Mouse (Mus musculus) CD4-positive naive resting alpha-beta T cell, adult 57 days (primary cell): Measurements from ENCODE around the gene Spaar. TPM values are rescaled to one million over a fixed set of nuclear protein-coding genes. Genes with fewer than 3 reads are reported as not detected.

Experiments
- total RNA-seq: library from RNA; stranded (reverse); gene quantifications from one replicate; pipeline ENCODE4 v1.2.4, GENCODE M21; 2023

Gene Spaar
- not detected for total RNA-seq

DNA sequence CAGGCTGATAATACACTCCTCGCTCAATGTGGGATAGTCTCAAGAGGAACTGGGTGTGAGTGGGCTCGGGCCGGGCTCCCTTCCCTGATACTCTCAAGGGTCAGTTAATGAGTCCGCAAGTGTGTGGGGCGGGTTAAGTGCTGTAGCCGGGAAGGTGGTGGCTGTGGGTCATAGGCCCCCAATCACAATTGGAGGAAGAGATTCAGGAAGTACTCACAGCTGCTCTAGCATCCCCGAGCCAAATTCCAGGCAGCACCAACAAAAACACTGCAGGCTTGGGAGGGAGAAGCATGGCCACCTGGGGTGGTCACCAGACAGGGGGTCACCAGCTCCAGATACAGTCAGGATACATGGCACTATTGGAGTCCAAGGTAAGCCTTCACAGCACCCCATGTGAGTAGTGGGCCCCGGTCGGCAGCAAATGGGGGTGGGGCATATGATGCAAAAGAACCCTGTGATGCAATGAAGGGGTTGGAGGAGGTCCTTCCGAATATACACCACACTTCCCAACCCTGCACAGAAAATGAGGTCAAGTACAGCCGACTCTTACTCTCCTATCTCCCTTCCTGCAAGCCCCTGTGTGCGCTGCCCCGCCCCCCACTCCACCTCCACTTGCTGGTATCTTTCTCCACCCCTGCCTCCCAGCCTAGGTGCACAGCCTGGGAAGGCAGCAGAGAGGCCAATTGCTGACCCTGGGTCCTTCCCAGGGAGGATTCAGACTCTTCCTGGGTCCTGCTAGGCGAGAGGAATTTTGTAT, at the start of gene Spaar:
Gene Spaar (plus strand): TSS at position 241 of the 757 bp plus-strand sequence.

DNA sequence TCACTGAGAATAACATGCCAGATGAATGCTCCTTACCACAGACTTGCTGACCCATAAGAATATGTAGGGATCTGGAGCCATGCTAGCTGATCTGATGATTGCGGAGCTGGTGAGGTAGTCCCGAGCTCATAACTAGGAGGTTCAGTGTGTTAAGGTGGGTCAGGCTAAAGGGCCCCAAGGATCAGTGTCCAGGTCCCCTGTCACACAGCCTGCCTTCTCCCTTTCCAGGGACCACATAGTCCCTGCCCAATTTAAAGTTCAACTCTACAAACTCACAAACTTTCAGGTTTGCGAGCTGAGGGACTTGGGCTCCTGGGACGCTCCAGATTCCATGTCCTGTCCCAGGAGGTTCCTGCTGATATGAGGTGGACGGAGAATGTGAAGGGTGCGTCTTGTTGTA, 29.1 kb upstream of the Spaar start, which contains the start of gene Olfr70:
Gene Olfr70 (minus strand): TSS at position 101 of the 400 bp plus-strand sequence.

DNA sequence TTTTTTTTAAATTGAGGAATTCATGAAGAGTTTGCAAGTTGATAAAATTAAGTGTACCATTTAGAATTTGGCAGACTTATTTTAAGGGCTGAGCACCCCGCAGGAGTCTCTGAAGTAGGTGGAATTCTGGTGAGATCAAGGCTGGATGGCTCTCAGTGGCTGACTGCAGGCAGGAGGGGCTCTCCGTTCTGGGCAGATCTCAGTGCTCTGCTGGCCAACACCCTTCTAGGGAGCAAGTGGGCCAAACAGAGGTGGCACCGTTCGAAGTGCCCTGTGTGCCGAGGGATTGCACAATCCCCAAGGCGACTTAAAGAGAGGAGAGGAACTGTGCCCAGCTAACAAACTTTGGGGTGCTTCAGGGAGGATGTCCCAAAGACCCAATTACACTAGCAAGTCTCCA, 20.0 kb upstream of the Spaar start, which contains the start of gene Olfr71:
Gene Olfr71 (minus strand): TSS at position 387 of the 400 bp plus-strand sequence.

DNA sequence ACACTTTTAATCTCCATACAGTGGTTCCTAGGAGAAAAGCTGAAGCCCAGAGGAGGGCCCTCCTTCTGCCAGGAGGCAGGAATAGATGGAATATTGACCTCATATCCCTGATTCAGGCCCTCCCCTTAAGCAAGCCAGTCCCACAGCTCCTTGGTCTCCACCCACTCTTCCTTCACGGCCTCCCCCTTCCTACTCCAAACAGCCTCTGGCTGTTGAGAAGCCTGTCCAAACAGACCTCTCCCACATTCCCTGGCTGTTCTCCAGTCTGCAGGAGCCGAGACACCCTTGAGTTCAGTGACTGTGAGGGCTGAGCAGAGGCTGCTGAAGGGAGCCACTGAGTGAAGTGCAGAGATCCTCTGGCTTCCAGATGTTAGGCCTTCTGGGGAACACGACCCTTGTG, 2.8 kb upstream of the Spaar start, which contains the start of gene Hrct1:
Gene Hrct1 (plus strand): TSS at position 194 of the 400 bp plus-strand sequence.

DNA sequence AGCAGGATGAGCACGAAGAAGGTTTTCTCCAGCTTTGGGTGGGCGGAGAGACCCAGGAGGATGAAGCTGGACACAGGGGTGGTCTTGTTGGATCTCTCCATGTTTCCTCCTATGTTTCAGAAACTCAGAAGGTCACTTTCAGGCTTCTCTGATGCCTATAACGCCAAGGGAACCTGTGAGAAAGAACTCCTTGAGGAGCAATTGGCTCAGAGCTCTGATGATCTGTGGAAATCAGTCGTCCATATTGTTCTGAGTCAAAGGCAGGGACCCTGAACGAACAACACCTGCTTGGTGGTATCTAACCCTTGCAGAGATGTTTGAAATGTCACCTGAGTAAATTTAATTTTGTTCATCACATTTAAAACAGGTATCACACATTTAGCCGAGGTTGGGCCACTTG, 41.1 kb downstream of the Spaar start, which contains the start of gene Olfr159:
Gene Olfr159 (minus strand): TSS at position 101 of the 400 bp plus-strand sequence.

Other genes starting within 250 kb of the Spaar start
- 77.8 TPM for gene Sit1, start 246.3 kb upstream of the Spaar start, total RNA-seq
- gene Ccdc107, start 237.1 kb upstream of the Spaar start, total RNA-seq: 35.4 TPM
- gene Arhgef39, start 230.3 kb upstream of the Spaar start, total RNA-seq: 3.8 TPM
- gene Car9, start 223.1 kb upstream of the Spaar start, total RNA-seq: not detected
- 1.3 TPM for gene Tpm2, start 206.3 kb upstream of the Spaar start, total RNA-seq
- 72.7 TPM for gene Creb3, start 167.7 kb upstream of the Spaar start, total RNA-seq
- gene Tln1, start 167.3 kb upstream of the Spaar start, total RNA-seq: 291 TPM
- gene Rgp1, start 151.3 kb upstream of the Spaar start, total RNA-seq: 56.6 TPM
- 37.6 TPM for gene Gba2, start 151.2 kb upstream of the Spaar start, total RNA-seq
- gene Msmp, start 145.5 kb upstream of the Spaar start, total RNA-seq: not detected
- not detected for gene Npr2, start 98.1 kb upstream of the Spaar start, total RNA-seq
- not detected for gene Spag8, start 76.4 kb upstream of the Spaar start, total RNA-seq
- gene Hint2, start 73.6 kb upstream of the Spaar start, total RNA-seq: 19.1 TPM
- 4.1 TPM for gene Tmem8b, start 61.1 kb upstream of the Spaar start, total RNA-seq
- not detected for gene Fam221b, start 60.9 kb upstream of the Spaar start, total RNA-seq
- gene Olfr70, start 29.2 kb upstream of the Spaar start, total RNA-seq: not detected
- not detected for gene Olfr71, start 19.8 kb upstream of the Spaar start, total RNA-seq
- not detected for gene Hrct1, start 2.8 kb upstream of the Spaar start, total RNA-seq
- not detected for gene Olfr159, start 41.0 kb downstream of the Spaar start, total RNA-seq
- not detected for gene Olfr156, start 93.9 kb downstream of the Spaar start, total RNA-seq
- gene Olfr157, start 110.2 kb downstream of the Spaar start, total RNA-seq: not detected
- gene Olfr155, start 121.5 kb downstream of the Spaar start, total RNA-seq: not detected
- gene Reck, start 145.5 kb downstream of the Spaar start, total RNA-seq: 2.3 TPM
- gene Glipr2, start 227.4 kb downstream of the Spaar start, total RNA-seq: 40.4 TPM